Mouse (Mus musculus): ENCODE measurements around the gene Pecam1. TPM values are rescaled to one million over a fixed set of nuclear protein-coding genes. Genes with fewer than 3 reads are reported as not detected.
A peak's percentile ranks its signal among the peaks of the same experiment; 100 is the strongest.
"Not testable (repeated sequence)": the region's sequence is repeated elsewhere in the genome, so short reads cannot be mapped to it uniquely, and the experiment has no call there.

The Pecam1 gene
- total RNA-seq, 2 experiments from 2014 or later: 16.9 to 18.8 TPM

GRCm38 (mm10) chr11:106740724-106741123, 9.7 kb downstream of the Pecam1 start:
- intact Hi-C loops (cut with DNase I): loop anchor here (10.0 kb wide), 1 partner anchor 326 kb away; no protein-coding TSS in a partner anchor
- DNase-seq (ENCODE audit: low spot score in 2 of 2): not testable (repeated sequence)

GRCm38 (mm10) chr11:106739116-106739515, 11.3 kb downstream of the Pecam1 start:
- DNase-seq (ENCODE audit: low spot score in 2 of 2): no peak
- intact Hi-C loops (cut with DNase I): loop anchor here (5.0 kb wide), 1 partner anchor 57 kb away; no protein-coding TSS in a partner anchor

- intact Hi-C loops (cut with DNase I): loop anchor here (5.0 kb wide), 1 partner anchor 55 kb away; no protein-coding TSS in a partner anchor
These were observed 13.2 kb downstream of the Pecam1 start for GRCm38 (mm10) chr11:106737178-106737621.

GRCm38 (mm10) chr11:106736614-106737013, 13.8 kb downstream of the Pecam1 start:
- intact Hi-C loops (cut with DNase I): loop anchor here (5.0 kb wide), 1 partner anchor 54 kb away; no protein-coding TSS in a partner anchor
- DNase-seq (ENCODE audit: low spot score in 2 of 2): no peak

More at GRCm38 (mm10) chr11:106737178-106737621, 13.2 kb downstream of the Pecam1 start:
- DNase-seq (ENCODE audit: low spot score in 2 of 2): peak; percentile 23 to 29

GRCm38 (mm10) chr11:106730714-106731113, 19.7 kb downstream of the Pecam1 start:
- DNase-seq (ENCODE audit: low spot score in 2 of 2): no peak
- intact Hi-C loops (cut with DNase I): no loop called here

- intact Hi-C loops (cut with DNase I): no loop called here
- DNase-seq (ENCODE audit: low spot score in 2 of 2): no peak
These were observed 20.8 kb downstream of the Pecam1 start for GRCm38 (mm10) chr11:106729656-106730055.

GRCm38 (mm10) chr11:106728402-106729366, 21.7 kb downstream of the Pecam1 start:
- no peak for DNase-seq (ENCODE audit: low spot score in 2 of 2)
- intact Hi-C loops (cut with DNase I): no loop called here

GRCm38 (mm10) chr11:106727967-106728366, 22.5 kb downstream of the Pecam1 start:
- no peak for DNase-seq (ENCODE audit: low spot score in 2 of 2)
- intact Hi-C loops (cut with DNase I): no loop called here

- intact Hi-C loops (cut with DNase I); DNase-seq (ENCODE audit: low spot score in 2 of 2): not testable (repeated sequence)
These were observed 25.6 kb downstream of the Pecam1 start for GRCm38 (mm10) chr11:106724916-106725235.

- intact Hi-C loops (cut with DNase I): no loop called here
- DNase-seq (ENCODE audit: low spot score in 2 of 2): no peak
These were observed 26.1 kb downstream of the Pecam1 start for GRCm38 (mm10) chr11:106724176-106724915.

GRCm38 (mm10) chr11:106723611-106724125, 26.8 kb downstream of the Pecam1 start:
- DNase-seq (ENCODE audit: low spot score in 2 of 2): no peak
- intact Hi-C loops (cut with DNase I): no loop called here

- DNase-seq (ENCODE audit: low spot score in 2 of 2): no peak
- intact Hi-C loops (cut with DNase I): no loop called here
These were observed 27.5 kb downstream of the Pecam1 start for GRCm38 (mm10) chr11:106722831-106723361.

GRCm38 (mm10) chr11:106720379-106720778, 30.0 kb downstream of the Pecam1 start:
- intact Hi-C loops (cut with DNase I): no loop called here

GRCm38 (mm10) chr11:106716568-106716967, 33.9 kb downstream of the Pecam1 start:
- intact Hi-C loops (cut with DNase I): no loop called here
- DNase-seq (ENCODE audit: low spot score in 2 of 2): no peak

More at GRCm38 (mm10) chr11:106720379-106720778, 30.0 kb downstream of the Pecam1 start:
- no peak for DNase-seq (ENCODE audit: low spot score in 2 of 2)

GRCm38 (mm10) chr11:106715066-106715465, 35.4 kb downstream of the Pecam1 start:
- intact Hi-C loops (cut with DNase I): no loop called here
- no peak for DNase-seq (ENCODE audit: low spot score in 2 of 2)

GRCm38 (mm10) chr11:106710789-106711188, 39.6 kb downstream of the Pecam1 start:
- DNase-seq (ENCODE audit: low spot score in 2 of 2): no peak
- intact Hi-C loops (cut with DNase I): no loop called here

GRCm38 (mm10) chr11:106709227-106709985, 41.0 kb downstream of the Pecam1 start:
- DNase-seq (ENCODE audit: low spot score in 2 of 2): no peak
- intact Hi-C loops (cut with DNase I): no loop called here

GRCm38 (mm10) chr11:106707866-106708265, 42.6 kb downstream of the Pecam1 start:
- no peak for DNase-seq (ENCODE audit: low spot score in 2 of 2)
- intact Hi-C loops (cut with DNase I): no loop called here

GRCm38 (mm10) chr11:106707085-106707484, 43.3 kb downstream of the Pecam1 start:
- intact Hi-C loops (cut with DNase I): no loop called here
- DNase-seq (ENCODE audit: low spot score in 2 of 2): no peak
